Mouse (Mus musculus) CH12.LX (cell line): ENCODE data around the gene Ppie. TPM values are rescaled to one million over a fixed set of nuclear protein-coding genes. Genes with fewer than 3 reads are reported as not detected.

Experiments used
- DNase-seq: peaks from one replicate; pipeline ENCODE4 v3.0.0-alpha.2; 2013; ENCODE audit errors: extremely low read depth
- H3K27ac ChIP-seq: 2 replicates; pipeline ENCODE4 v1.5.1; 2012; ENCODE audit warnings: low read depth, mild to moderate bottlenecking, control low read depth, moderate library complexity; ENCODE audit not compliant: insufficient read depth
- H3K27me3 ChIP-seq: replicated peaks from 2 replicates; pipeline ENCODE3; 2012; ENCODE audit warnings: inconsistent platforms
- H3K36me3 ChIP-seq, 2 experiments: replicated peaks in 1 of 2; 2 replicates each; pipeline versions ENCODE3 to v1.6.1; 2012; ENCODE audit warnings: inconsistent platforms in 1 of 2, low read length in 1 of 2, mild to moderate bottlenecking in 1 of 2, mixed read lengths in 1 of 2, moderate library complexity in 1 of 2; ENCODE audit not compliant: control insufficient read depth in 1 of 2, insufficient read depth in 1 of 2
- H3K4me1 ChIP-seq, 2 experiments: 2 replicates each; pipeline ENCODE4 v1.6.1; 2012; ENCODE audit warnings: inconsistent platforms in 1 of 2, moderate library complexity in 1 of 2; ENCODE audit not compliant: insufficient read depth in 2 of 2, control insufficient read depth in 1 of 2
- H3K4me2 ChIP-seq: 2 replicates; pipeline ENCODE4 v1.6.1; 2012; ENCODE audit warnings: low read depth, mild to moderate bottlenecking, control low read depth; ENCODE audit not compliant: poor library complexity, insufficient read depth, severe bottlenecking
- H3K4me3 ChIP-seq, 3 experiments: fragments of 150-350 bp in 1 of 3; sonication (generic) in 1 of 3; replicated peaks in 1 of 3; 2 replicates each; pipeline versions ENCODE3 to v1.5.1; 2011 to 2012; ENCODE audit warnings: low read depth in 2 of 3, low read length in 2 of 3, mild to moderate bottlenecking in 2 of 3, moderate library complexity in 2 of 3, control low read depth in 1 of 3, improper control_type of control experiment in 1 of 3, inconsistent platforms in 1 of 3, mixed read lengths in 1 of 3; ENCODE audit not compliant: poor library complexity in 1 of 3
- H3K79me2 ChIP-seq: replicated peaks from 2 replicates; pipeline ENCODE4 v1.6.1; 2012; ENCODE audit warnings: mild to moderate bottlenecking, moderate library complexity; ENCODE audit not compliant: control insufficient read depth, poor library complexity, insufficient read depth, severe bottlenecking; ENCODE audit errors: extremely low read depth
- H3K9ac ChIP-seq: 2 replicates; pipeline ENCODE4 v1.6.1; 2012; ENCODE audit warnings: low read depth, mild to moderate bottlenecking, control low read depth, moderate library complexity; ENCODE audit not compliant: insufficient read depth
- H3K9me3 ChIP-seq: replicated peaks from 2 replicates; pipeline ENCODE3; 2012; ENCODE audit warnings: low read length, inconsistent platforms, mixed read lengths
- BHLHE40 ChIP-seq: IDR thresholded peaks from 2 replicates; pipeline ENCODE4 v1.6.1; 2011; ENCODE audit warnings: mild to moderate bottlenecking, low read depth, low read length, improper control_type of control experiment
- GABPA ChIP-seq: IDR thresholded peaks from 2 replicates; pipeline ENCODE4 v1.6.1; 2012; ENCODE audit warnings: low read depth, low read length, improper control_type of control experiment, inconsistent platforms; ENCODE audit not compliant: insufficient replicate concordance
- HCFC1 ChIP-seq: IDR thresholded peaks from 2 replicates; pipeline ENCODE4 v1.6.1; 2012; ENCODE audit warnings: low read depth, mild to moderate bottlenecking, inconsistent platforms, low read length, improper control_type of control experiment
- MAX ChIP-seq: IDR thresholded peaks from 2 replicates; pipeline ENCODE4 v1.6.1; 2011; ENCODE audit warnings: low read length, improper control_type of control experiment
- MXI1 ChIP-seq: IDR thresholded peaks from 2 replicates; pipeline ENCODE4 v1.6.1; 2011; ENCODE audit warnings: mild to moderate bottlenecking, low read depth, low read length, improper control_type of control experiment
- NELFE ChIP-seq: IDR thresholded peaks from 2 replicates; pipeline ENCODE4 v1.6.1; 2011; ENCODE audit warnings: low read depth, low read length, improper control_type of control experiment
- NRF1 ChIP-seq: IDR thresholded peaks from 2 replicates; pipeline ENCODE4 v1.6.1; 2014; ENCODE audit warnings: low read depth, mild to moderate bottlenecking, inconsistent platforms, low read length, improper control_type of control experiment, moderate library complexity
- POLR2AphosphoS2 ChIP-seq: IDR thresholded peaks from 2 replicates; pipeline ENCODE4 v1.6.1; 2011; ENCODE audit warnings: low read depth, low read length, improper control_type of control experiment
- RAD21 ChIP-seq: IDR thresholded peaks from 2 replicates; pipeline ENCODE4 v1.6.1; 2011; ENCODE audit warnings: low read depth, mild to moderate bottlenecking, low read length, improper control_type of control experiment, moderate library complexity
- SIN3A ChIP-seq: IDR thresholded peaks from 2 replicates; pipeline ENCODE4 v1.6.1; 2012; ENCODE audit warnings: low read length, improper control_type of control experiment, inconsistent platforms
- TBP ChIP-seq: conservative IDR thresholded peaks from 2 replicates; pipeline ENCODE4 v1.6.1; 2011; ENCODE audit warnings: low read depth, low read length, improper control_type of control experiment
- TCF12 ChIP-seq: IDR thresholded peaks from 2 replicates; pipeline ENCODE4 v1.6.1; 2014; ENCODE audit warnings: low read depth, mild to moderate bottlenecking, inconsistent platforms, low read length, improper control_type of control experiment
- UBTF ChIP-seq: IDR thresholded peaks from 2 replicates; pipeline ENCODE4 v1.6.1; 2012; ENCODE audit warnings: low read depth, mild to moderate bottlenecking, inconsistent platforms, low read length, improper control_type of control experiment, moderate library complexity
- USF2 ChIP-seq: conservative IDR thresholded peaks from 2 replicates; pipeline ENCODE4 v1.6.1; 2011; ENCODE audit warnings: low read depth, low read length, improper control_type of control experiment
- ZKSCAN1 ChIP-seq: IDR thresholded peaks from 2 replicates; pipeline ENCODE4 v1.6.1; 2012; ENCODE audit warnings: low read depth, inconsistent platforms, low read length, improper control_type of control experiment, borderline replicate concordance
- ZMIZ1 ChIP-seq: IDR thresholded peaks from 2 replicates; pipeline ENCODE4 v1.6.1; 2012; ENCODE audit warnings: low read depth, mild to moderate bottlenecking, inconsistent platforms, low read length, improper control_type of control experiment
- ZNF384 ChIP-seq: IDR thresholded peaks from 2 replicates; pipeline ENCODE4 v1.6.1; 2012; ENCODE audit warnings: low read depth, low read length, improper control_type of control experiment, inconsistent platforms
- dilution Hi-C: fragments of 300-500 bp; cut with MboI; formaldehyde crosslinking; loops from 2 replicates; pipeline ENCODE4 v1.14.3; 2020; ENCODE audit warnings: low sequenced_read_pairs; ENCODE audit not compliant: extremely low pct_unique_long_range_greater_than_20kb, extremely low pct_ligation_motif_present
- in situ Hi-C: fragments of 300-500 bp; cut with MboI; formaldehyde crosslinking; loops from 3 replicates; pipeline ENCODE4 v1.14.3; 2019; ENCODE audit warnings: low sequenced_read_pairs, low pct_ligation_motif_present, low pct_unique_long_range_greater_than_20kb, mixed read lengths
- polyA plus RNA-seq: library from polyadenylated mRNA; unstranded; fragments of >175 nt; gene quantifications from 2 replicates; pipeline ENCODE4 v1.2.1, GENCODE M21; 2012; ENCODE audit warnings: low read depth; ENCODE audit not compliant: insufficient read length
- total RNA-seq, 2 experiments: library from RNA; depleted of rRNA; stranded (reverse); fragments of 300-350 nt in 1 of 2; fragments of >200 nt in 1 of 2; gene quantifications; 2 replicates each; pipeline ENCODE4 v1.2.3; 2012 to 2014

The Ppie gene
- total and polyA plus RNA-seq, 3 experiments, result 68.3 to 89.4 (median 86.8) TPM

DNA sequence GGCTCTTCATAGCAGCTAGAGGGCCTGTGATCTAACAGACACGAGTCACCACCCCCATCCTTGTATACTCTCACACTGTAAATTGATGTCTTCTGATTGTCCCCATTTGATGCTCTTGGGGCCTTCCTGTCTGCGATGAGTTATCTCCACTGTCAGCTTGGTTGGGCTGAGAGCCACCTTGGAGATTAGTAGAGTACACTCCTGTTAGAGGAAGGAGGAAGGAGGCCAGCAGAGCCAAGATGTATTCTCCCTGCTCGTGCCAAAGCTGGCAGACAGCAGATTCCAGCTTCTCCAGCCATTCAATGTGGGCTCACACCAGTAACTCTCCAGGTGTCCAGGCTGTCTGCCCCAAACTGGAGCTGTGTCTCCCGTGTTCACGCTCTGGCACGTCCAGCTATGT is 20.8 kb upstream of the Ppie start:
- H3K4me2 ChIP-seq, result no peak overlapping the region
- no peak for TF ChIP-seq BHLHE40
- no peak for TF ChIP-seq MXI1
- TF ChIP-seq ZKSCAN1, result no peak
- TF ChIP-seq GABPA, result no peak
- no peak for TF ChIP-seq UBTF
- TF ChIP-seq NRF1, result no peak
- no peak for TF ChIP-seq NELFE
- TF ChIP-seq SIN3A, result no peak
- no peak for TF ChIP-seq ZNF384
- TF ChIP-seq MAX, result no peak
- no peak for TF ChIP-seq USF2
- no peak overlapping the region for H3K4me3 ChIP-seq
- no peak overlapping the region for H3K27ac ChIP-seq
- H3K79me2 ChIP-seq, result no peaks in the 10 kb centered on the region
- dilution Hi-C loops (no loop called here), in situ Hi-C loops (no loop called here)
- DNase-seq, result no peak
- no peak overlapping the region for H3K9ac ChIP-seq
- no peaks in the 10 kb centered on the region for H3K36me3 ChIP-seq
- H3K4me1 ChIP-seq, result no peaks in the 10 kb centered on the region
- H3K27me3 ChIP-seq, result peaks cover 84% of the 10 kb centered on the region
- peaks cover 3% of the 10 kb centered on the region for H3K9me3 ChIP-seq

GRCm38 (mm10) chr4:123155840-123156239 is 16.1 kb upstream of the Ppie start:
- Histone ChIP-seq H3K4me2 (no peak overlapping the region), H3K27ac (no peak overlapping the region), H3K9me3 (peaks cover 3% of the 10 kb centered on the region), H3K9ac (no peak overlapping the region), H3K4me3 (no peak overlapping the region), H3K4me1 (no peaks in the 10 kb centered on the region), H3K79me2 (no peaks in the 10 kb centered on the region), H3K36me3 (no peaks in the 10 kb centered on the region), H3K27me3 (peaks cover 72% of the 10 kb centered on the region)
- dilution Hi-C loops, result no loop called here
- TF ChIP-seq TBP (no peak), POLR2AphosphoS2 (no peak), TCF12 (no peak)
- in situ Hi-C loops, result loop anchor here (5.0 kb wide), 1 partner anchor 46 kb away; the partner anchor contains the start of gene Nt5c1a
- DNase-seq, result no peak

DNA sequence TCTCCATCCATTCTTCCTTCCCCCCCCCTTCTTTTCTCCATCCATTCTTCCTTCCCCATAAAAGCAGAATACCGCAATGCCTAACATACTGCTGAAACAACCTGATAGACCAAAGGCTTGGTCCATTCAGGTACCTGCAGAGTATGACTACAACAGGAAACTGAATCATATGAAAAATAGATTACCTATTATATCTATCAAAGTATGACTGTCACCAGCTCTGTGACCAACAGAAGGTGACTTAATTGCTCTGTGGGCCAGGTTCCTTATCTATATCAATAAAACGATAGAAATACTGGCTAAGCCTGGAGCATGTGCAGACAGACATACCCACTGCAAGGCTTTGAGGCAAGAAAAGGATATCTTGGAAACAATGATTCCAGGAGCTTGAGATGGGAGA is 15.7 kb upstream of the Ppie start:
- Histone ChIP-seq H3K36me3 (no peaks in the 10 kb centered on the region), H3K27ac (no peak overlapping the region), H3K4me2 (no peak overlapping the region), H3K79me2 (no peaks in the 10 kb centered on the region), H3K4me3 (no peak overlapping the region), H3K27me3 (peaks cover 68% of the 10 kb centered on the region), H3K9me3 (peaks cover 3% of the 10 kb centered on the region), H3K9ac (no peak overlapping the region), H3K4me1 (no peaks in the 10 kb centered on the region)
- dilution Hi-C loops (no loop called here), in situ Hi-C loops (loop anchor here (5.0 kb wide), 1 partner anchor 47 kb away; the partner anchor contains the start of gene Nt5c1a)
- no peak for DNase-seq
- TF ChIP-seq HCFC1 (no peak), MAX (no peak), ZMIZ1 (no peak), RAD21 (no peak)
